Mouse (Mus musculus): Measurements from ENCODE around the gene Acp6. TPM values are rescaled to one million over a fixed set of nuclear protein-coding genes. Genes with fewer than 3 reads are reported as not detected.

Acp6 gene
- total and polyA plus RNA-seq, 3 experiments: 34.4 to 66.9 TPM; not detected in 1

DNA sequence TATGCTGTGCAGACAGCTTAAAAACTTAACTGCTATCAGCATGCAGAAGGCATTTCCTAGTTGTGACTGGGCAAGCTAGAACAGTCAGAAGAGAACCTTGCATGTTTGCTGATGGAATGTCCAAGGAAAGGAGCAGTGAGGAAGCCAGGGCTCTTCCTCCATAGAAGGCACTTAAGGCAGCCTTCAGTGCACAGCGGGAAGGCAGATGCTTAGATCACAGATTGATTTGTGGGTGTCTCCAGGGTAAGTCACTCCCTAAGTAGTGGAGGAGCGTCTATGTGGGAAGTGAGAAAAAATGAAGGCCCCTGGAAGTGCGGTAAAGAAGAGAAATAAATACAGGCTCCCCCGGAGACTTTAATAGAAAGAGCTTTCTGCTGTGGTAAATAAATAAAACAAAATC lies 40.7 kb downstream of the Acp6 start:
- TF ChIP-seq GATA1 (IDR thresholded peaks at IDR 0.05; ENCODE audit: low read depth, low read length) (no peak), JUND (IDR thresholded peaks at IDR 0.05; ENCODE audit: low read depth, low read length) (no peak), ZNF384 (IDR thresholded peaks at IDR 0.05; ENCODE audit: low read depth, low read length) (no peak), GABPA (IDR thresholded peaks at IDR 0.05; ENCODE audit: low read depth, low read length) (no peak)
- Histone ChIP-seq H3K4me3 (ENCODE audit: control insufficient read depth in 1 of 2, insufficient read depth in 1 of 2, low read depth in 2 of 2, low read length in 2 of 2) (no peak overlapping the region), H3K4me1 (ENCODE audit: control insufficient read depth in 1 of 2, insufficient read depth in 2 of 2, low read length in 2 of 2) (peaks cover 2 to 10% of the 10 kb centered on the region in 2 experiments), H3K79me2 (ENCODE audit: control insufficient read depth, insufficient read depth, low read length, poor library complexity) (no peaks in the 10 kb centered on the region), H3K9ac (ENCODE audit: control insufficient read depth, low read depth, low read length, poor library complexity, severe bottlenecking) (no peak overlapping the region), H3K9me3 (replicated peaks; ENCODE audit: insufficient read depth, low read length) (no peaks in the 10 kb centered on the region), H3K36me3 (ENCODE audit: control insufficient read depth in 1 of 2, insufficient read depth in 2 of 2, low read length in 2 of 2) (peaks cover 0 to 2% of the 10 kb centered on the region in 2 experiments; a peak in 2 of 4 replicates), H3K27me3 (ENCODE audit: control insufficient read depth in 1 of 2, insufficient read depth in 2 of 2, low read length in 2 of 2) (no peaks in the 10 kb centered on the region), H3K27ac (ENCODE audit: control insufficient read depth, low read depth, low read length) (no peak overlapping the region)
- no peak for DNase-seq (ENCODE audit: low read depth, low spot score)

DNA sequence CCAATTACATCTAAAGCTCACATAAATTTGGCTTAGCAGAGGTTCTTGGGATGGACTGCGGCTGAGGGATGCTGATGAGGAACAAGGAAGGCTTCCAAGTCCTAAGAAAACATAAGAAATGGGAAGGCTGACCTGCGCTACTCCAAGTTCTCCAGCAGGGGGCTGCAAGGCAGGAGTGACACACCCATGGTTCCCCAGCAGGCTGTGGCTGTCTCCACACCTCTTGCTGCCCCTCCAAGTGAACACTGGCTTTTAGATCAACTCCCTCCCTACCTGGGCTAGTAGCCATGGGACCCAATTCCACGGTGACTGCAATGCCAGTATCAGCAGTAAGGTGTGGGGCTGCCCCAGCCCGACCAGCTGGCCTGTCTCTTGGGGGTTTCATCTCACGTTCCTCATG lies 43.4 kb downstream of the Acp6 start:
- H3K9ac ChIP-seq (ENCODE audit: control insufficient read depth, low read depth, low read length, poor library complexity, severe bottlenecking): no peak overlapping the region
- H3K79me2 ChIP-seq (ENCODE audit: control insufficient read depth, insufficient read depth, low read length, poor library complexity): no peaks in the 10 kb centered on the region
- H3K27me3 ChIP-seq (ENCODE audit: control insufficient read depth in 1 of 2, insufficient read depth in 2 of 2, low read length in 2 of 2): no peaks in the 10 kb centered on the region
- H3K4me3 ChIP-seq (ENCODE audit: control insufficient read depth in 1 of 2, insufficient read depth in 1 of 2, low read depth in 2 of 2, low read length in 2 of 2): no peak overlapping the region
- TF ChIP-seq SMC3 (IDR thresholded peaks at IDR 0.05; ENCODE audit: low read depth, low read length): peak; percentile 92
- TF ChIP-seq TBP (IDR thresholded peaks at IDR 0.05; ENCODE audit: low read depth, low read length): 0 out of 2 replicates have a peak, but pooled peaks have one; percentile 35
- peak; percentile 65 for TF ChIP-seq RAD21 (IDR thresholded peaks at IDR 0.05; ENCODE audit: low read depth, low read length)
- TF ChIP-seq CTCF (IDR thresholded peaks at IDR 0.05 in 2 of 3, conservative IDR thresholded peaks at IDR 0.05 in 1 of 3; ENCODE audit: control insufficient read depth in 1 of 3, insufficient read depth in 1 of 3, low read depth in 2 of 3, low read length in 3 of 3, poor library complexity in 1 of 3, severe bottlenecking in 1 of 3): peak; percentile 94 to 100 (median 96)
- no peak for TF ChIP-seq MAZ (IDR thresholded peaks at IDR 0.05; ENCODE audit: low read depth, low read length)
- TF ChIP-seq CHD2 (IDR thresholded peaks at IDR 0.05; ENCODE audit: low read length): no peak
- TF ChIP-seq ZC3H11A (IDR thresholded peaks at IDR 0.05; ENCODE audit: low read depth, low read length): peak; percentile 62
- no peak overlapping the region for H3K27ac ChIP-seq (ENCODE audit: control insufficient read depth, low read depth, low read length)
- peaks cover 4 to 11% of the 10 kb centered on the region in 2 experiments for H3K4me1 ChIP-seq (ENCODE audit: control insufficient read depth in 1 of 2, insufficient read depth in 2 of 2, low read length in 2 of 2)
- peaks cover 0 to 12% of the 10 kb centered on the region in 2 experiments; a peak in 2 of 4 replicates for H3K36me3 ChIP-seq (ENCODE audit: control insufficient read depth in 1 of 2, insufficient read depth in 2 of 2, low read length in 2 of 2)
- DNase-seq (ENCODE audit: low read depth, low spot score): peak; percentile 86
- no peaks in the 10 kb centered on the region for H3K9me3 ChIP-seq (replicated peaks; ENCODE audit: insufficient read depth, low read length)

DNA sequence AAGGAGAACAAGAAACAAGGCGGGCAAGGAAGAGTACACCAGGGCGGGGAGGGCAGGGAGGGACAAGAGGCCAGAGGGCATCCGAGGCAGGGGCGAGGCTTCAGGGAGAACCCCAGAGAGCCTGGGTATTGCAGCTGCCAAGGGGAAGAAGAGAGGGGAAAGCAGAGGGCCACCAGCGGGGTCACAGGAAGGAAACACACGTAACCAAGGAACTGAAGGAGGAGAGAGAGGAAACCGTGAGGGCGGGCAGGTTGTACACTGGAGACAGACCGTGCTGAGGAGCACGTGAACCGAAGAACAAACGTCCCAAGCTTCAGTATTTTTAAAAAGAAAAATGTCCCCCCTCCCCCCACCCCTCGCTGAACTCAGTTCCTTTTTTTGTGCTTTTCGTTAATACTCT lies 45.3 kb downstream of the Acp6 start:
- Histone ChIP-seq H3K27me3 (ENCODE audit: control insufficient read depth in 1 of 2, insufficient read depth in 2 of 2, low read length in 2 of 2) (no peaks in the 10 kb centered on the region), H3K9me3 (replicated peaks; ENCODE audit: insufficient read depth, low read length) (no peaks in the 10 kb centered on the region), H3K27ac (ENCODE audit: control insufficient read depth, low read depth, low read length) (no peak overlapping the region), H3K79me2 (ENCODE audit: control insufficient read depth, insufficient read depth, low read length, poor library complexity) (no peaks in the 10 kb centered on the region), H3K4me3 (ENCODE audit: control insufficient read depth in 1 of 2, insufficient read depth in 1 of 2, low read depth in 2 of 2, low read length in 2 of 2) (no peak overlapping the region), H3K4me1 (ENCODE audit: control insufficient read depth in 1 of 2, insufficient read depth in 2 of 2, low read length in 2 of 2) (peaks cover 4 to 11% of the 10 kb centered on the region in 2 experiments; a peak in 3 of 4 replicates), H3K36me3 (ENCODE audit: control insufficient read depth in 1 of 2, insufficient read depth in 2 of 2, low read length in 2 of 2) (peaks cover 0 to 12% of the 10 kb centered on the region in 2 experiments; a peak in 2 of 4 replicates), H3K9ac (ENCODE audit: control insufficient read depth, low read depth, low read length, poor library complexity, severe bottlenecking) (no peak overlapping the region)
- TF ChIP-seq MAX (IDR thresholded peaks at IDR 0.05; ENCODE audit: low read length) (no peak), HCFC1 (IDR thresholded peaks at IDR 0.05; ENCODE audit: low read depth, low read length) (no peak), USF2 (IDR thresholded peaks at IDR 0.05; ENCODE audit: borderline replicate concordance in 1 of 2, insufficient read depth in 1 of 2, low read depth in 1 of 2, low read length in 2 of 2) (no peak), KAT2A (conservative IDR thresholded peaks at IDR 0.05; ENCODE audit: low read depth, low read length) (no peak), MAZ (IDR thresholded peaks at IDR 0.05; ENCODE audit: low read depth, low read length) (0 out of 2 replicates have a peak, but pooled peaks have one; percentile 23), TAL1 (IDR thresholded peaks at IDR 0.05; ENCODE audit: low read length) (no peak), MXI1 (IDR thresholded peaks at IDR 0.05; ENCODE audit: low read depth, low read length) (0 out of 2 replicates have a peak, but pooled peaks have one; percentile 36), TCF12 (IDR thresholded peaks at IDR 0.05; ENCODE audit: low read depth, low read length) (no peak), ELF1 (IDR thresholded peaks at IDR 0.05; ENCODE audit: low read depth, low read length) (no peak), CHD1 (IDR thresholded peaks at IDR 0.05; ENCODE audit: low read depth, low read length) (0 out of 2 replicates have a peak, but pooled peaks have one; percentile 51), SIN3A (IDR thresholded peaks at IDR 0.05; ENCODE audit: low read length) (0 out of 2 replicates have a peak, but pooled peaks have one; percentile 22), BHLHE40 (IDR thresholded peaks at IDR 0.05; ENCODE audit: borderline replicate concordance, low read depth, low read length) (no peak), NRF1 (IDR thresholded peaks at IDR 0.05; ENCODE audit: insufficient read depth, low read depth, low read length, poor library complexity, severe bottlenecking) (no peak), RCOR1 (IDR thresholded peaks at IDR 0.05; ENCODE audit: low read depth, low read length) (no peak), CHD2 (IDR thresholded peaks at IDR 0.05; ENCODE audit: low read length) (no peak), MEF2A (IDR thresholded peaks at IDR 0.05; ENCODE audit: extremely low read depth, insufficient replicate concordance, low read depth, low read length, poor library complexity, severe bottlenecking) (no peak), JUND (IDR thresholded peaks at IDR 0.05; ENCODE audit: low read depth, low read length) (no peak)
- DNase-seq (ENCODE audit: low read depth, low spot score): no peak

Measured in MEL (cell line).